Mouse (Mus musculus): ENCODE data around the gene Epop. TPM values are rescaled to one million over a fixed set of nuclear protein-coding genes. Genes with fewer than 3 reads are reported as not detected.

Gene Epop
- polyA plus RNA-seq, 1 experiment from 2014 or later = 5.7 TPM

GRCm38 (mm10) chr11:97663528-97664338 is 34.2 kb upstream of the Epop start:
- peaks cover 4% of the 10 kb centered on the region; the same call in 1 of the 2 replicates for H3K36me3 ChIP-seq (ENCODE audit: control insufficient read depth, insufficient read depth, low read length)
- peak overlapping the region; percentile 93 for H3K4me3 ChIP-seq (ENCODE audit: low read depth, low read length)
- DNase-seq (ENCODE audit: low spot score) = peak; percentile 52
- peaks cover 18% of the 10 kb centered on the region for H3K27me3 ChIP-seq (ENCODE audit: control insufficient read depth, insufficient read depth, low read length)
- no peaks in the 10 kb centered on the region for H3K9me3 ChIP-seq (ENCODE audit: control insufficient read depth, low read length)
- under 1% methylated on average over 28 of the region's 57 CpGs for WGBS
- peak overlapping the region; percentile 90 for H3K27ac ChIP-seq (ENCODE audit: low read depth, low read length)
- peak overlapping the region; percentile 91 for H3K4me2 ChIP-seq (replicated peaks; ENCODE audit: low read depth, low read length)
- peak; percentile 55 for ATAC-seq (ENCODE audit: low FRiP score)
- peak overlapping the region; percentile 89 for H3K9ac ChIP-seq (ENCODE audit: low read depth, low read length)
- peaks cover 17% of the 10 kb centered on the region for H3K4me1 ChIP-seq (replicated peaks; ENCODE audit: control insufficient read depth, insufficient read depth, low read length)

- H3K4me2 ChIP-seq (replicated peaks; ENCODE audit: low read depth, low read length) = peak within 1 kb of the TSS; percentile 91
- peaks cover 17% of the 10 kb centered on the region for H3K4me1 ChIP-seq (replicated peaks; ENCODE audit: control insufficient read depth, insufficient read depth, low read length)
- ATAC-seq (ENCODE audit: low FRiP score) (peak; percentile 58; the same call in 1 of the 2 replicates), DNase-seq (ENCODE audit: low spot score) (peak; percentile 88)
- peaks cover 18% of the 10 kb centered on the region for H3K27me3 ChIP-seq (ENCODE audit: control insufficient read depth, insufficient read depth, low read length)
- peak within 1 kb of the TSS; percentile 93 for H3K4me3 ChIP-seq (ENCODE audit: low read depth, low read length)
- H3K9me3 ChIP-seq (ENCODE audit: control insufficient read depth, low read length) = no peaks in the 10 kb centered on the region
- peaks cover 4% of the 10 kb centered on the region; the same call in 1 of the 2 replicates for H3K36me3 ChIP-seq (ENCODE audit: control insufficient read depth, insufficient read depth, low read length)
- H3K9ac ChIP-seq (ENCODE audit: low read depth, low read length) = peak within 1 kb of the TSS; percentile 89
- WGBS = 1% methylated on average over 20 of the region's 76 CpGs
- peak within 1 kb of the TSS; percentile 90 for H3K27ac ChIP-seq (ENCODE audit: low read depth, low read length)
Observed at GRCm38 (mm10) chr11:97662893-97663527, 33.5 kb upstream of the Epop start, which contains the start of gene Mllt6. Gene Mllt6 (plus strand): TSS chr11:97663414.

GRCm38 (mm10) chr11:97662207-97662892 is 32.8 kb upstream of the Epop start:
- ATAC-seq (ENCODE audit: low FRiP score) (no peak), DNase-seq (ENCODE audit: low spot score) (peak; percentile 43)
- Histone ChIP-seq H3K4me1 (replicated peaks; ENCODE audit: control insufficient read depth, insufficient read depth, low read length) (peaks cover 17% of the 10 kb centered on the region), H3K27me3 (ENCODE audit: control insufficient read depth, insufficient read depth, low read length) (peaks cover 18% of the 10 kb centered on the region), H3K4me3 (ENCODE audit: low read depth, low read length) (peak overlapping the region; percentile 93), H3K27ac (ENCODE audit: low read depth, low read length) (no peak overlapping the region), H3K4me2 (replicated peaks; ENCODE audit: low read depth, low read length) (peak overlapping the region; percentile 91), H3K9me3 (ENCODE audit: control insufficient read depth, low read length) (no peaks in the 10 kb centered on the region), H3K36me3 (ENCODE audit: control insufficient read depth, insufficient read depth, low read length) (peaks cover 4% of the 10 kb centered on the region; the same call in 1 of the 2 replicates), H3K9ac (ENCODE audit: low read depth, low read length) (peak overlapping the region; percentile 89; the same call in 1 of the 2 replicates)
- WGBS = under 1% methylated on average over 21 of the region's 21 CpGs

- Histone ChIP-seq H3K4me1 (replicated peaks; ENCODE audit: control insufficient read depth, insufficient read depth, low read length) (peaks cover 17% of the 10 kb centered on the region), H3K9ac (ENCODE audit: low read depth, low read length) (no peak overlapping the region), H3K27ac (ENCODE audit: low read depth, low read length) (no peak overlapping the region), H3K4me2 (replicated peaks; ENCODE audit: low read depth, low read length) (peak overlapping the region; percentile 91), H3K36me3 (ENCODE audit: control insufficient read depth, insufficient read depth, low read length) (no peaks in the 10 kb centered on the region), H3K4me3 (ENCODE audit: low read depth, low read length) (peak overlapping the region; percentile 93), H3K27me3 (ENCODE audit: control insufficient read depth, insufficient read depth, low read length) (peaks cover 18% of the 10 kb centered on the region), H3K9me3 (ENCODE audit: control insufficient read depth, low read length) (no peaks in the 10 kb centered on the region)
- DNase-seq (ENCODE audit: low spot score) (peak; percentile 47), ATAC-seq (ENCODE audit: low FRiP score) (no peak)
- under 1% methylated on average over 18 of the region's 20 CpGs for WGBS
Observed at GRCm38 (mm10) chr11:97661648-97662133, 32.2 kb upstream of the Epop start.

GRCm38 (mm10) chr11:97660734-97661647 is 31.5 kb upstream of the Epop start:
- H3K9ac ChIP-seq (ENCODE audit: low read depth, low read length) = peak overlapping the region; percentile 69
- H3K4me2 ChIP-seq (replicated peaks; ENCODE audit: low read depth, low read length) = peak overlapping the region; percentile 91
- H3K36me3 ChIP-seq (ENCODE audit: control insufficient read depth, insufficient read depth, low read length) = no peaks in the 10 kb centered on the region
- no peaks in the 10 kb centered on the region for H3K9me3 ChIP-seq (ENCODE audit: control insufficient read depth, low read length)
- 2% methylated on average over 27 of the region's 27 CpGs for WGBS
- peaks cover 18% of the 10 kb centered on the region for H3K27me3 ChIP-seq (ENCODE audit: control insufficient read depth, insufficient read depth, low read length)
- peaks cover 17% of the 10 kb centered on the region for H3K4me1 ChIP-seq (replicated peaks; ENCODE audit: control insufficient read depth, insufficient read depth, low read length)
- no peak for ATAC-seq (ENCODE audit: low FRiP score)
- no peak overlapping the region for H3K27ac ChIP-seq (ENCODE audit: low read depth, low read length)
- DNase-seq (ENCODE audit: low spot score) = peak; percentile 37
- H3K4me3 ChIP-seq (ENCODE audit: low read depth, low read length) = peak overlapping the region; percentile 93

- ATAC-seq (ENCODE audit: low FRiP score) (peak; percentile 78), DNase-seq (ENCODE audit: low spot score) (peak; percentile 81)
- WGBS = under 1% methylated on average over 61 of the region's 78 CpGs
- H3K27ac ChIP-seq (ENCODE audit: low read depth, low read length) = peak overlapping the region; percentile 19; the same call in 1 of the 2 replicates
- no peaks in the 10 kb centered on the region for H3K36me3 ChIP-seq (ENCODE audit: control insufficient read depth, insufficient read depth, low read length)
- H3K9ac ChIP-seq (ENCODE audit: low read depth, low read length) = peak overlapping the region; percentile 69
- H3K27me3 ChIP-seq (ENCODE audit: control insufficient read depth, insufficient read depth, low read length) = peaks cover 18% of the 10 kb centered on the region
- peak overlapping the region; percentile 59 for H3K4me3 ChIP-seq (ENCODE audit: low read depth, low read length)
- peak overlapping the region; percentile 86 for H3K4me2 ChIP-seq (replicated peaks; ENCODE audit: low read depth, low read length)
- peaks cover 17% of the 10 kb centered on the region for H3K4me1 ChIP-seq (replicated peaks; ENCODE audit: control insufficient read depth, insufficient read depth, low read length)
- no peaks in the 10 kb centered on the region for H3K9me3 ChIP-seq (ENCODE audit: control insufficient read depth, low read length)
Observed at GRCm38 (mm10) chr11:97659990-97660714, 30.6 kb upstream of the Epop start.

- peak overlapping the region; percentile 69 for H3K9ac ChIP-seq (ENCODE audit: low read depth, low read length)
- H3K4me3 ChIP-seq (ENCODE audit: low read depth, low read length) = peak overlapping the region; percentile 59
- H3K4me2 ChIP-seq (replicated peaks; ENCODE audit: low read depth, low read length) = peak overlapping the region; percentile 86
- peak overlapping the region; percentile 19; the same call in 1 of the 2 replicates for H3K27ac ChIP-seq (ENCODE audit: low read depth, low read length)
- DNase-seq (ENCODE audit: low spot score) (peak; percentile 26), ATAC-seq (ENCODE audit: low FRiP score) (no peak)
- peaks cover 13% of the 10 kb centered on the region for H3K4me1 ChIP-seq (replicated peaks; ENCODE audit: control insufficient read depth, insufficient read depth, low read length)
- no peaks in the 10 kb centered on the region for H3K9me3 ChIP-seq (ENCODE audit: control insufficient read depth, low read length)
- H3K36me3 ChIP-seq (ENCODE audit: control insufficient read depth, insufficient read depth, low read length) = no peaks in the 10 kb centered on the region
- peaks cover 18% of the 10 kb centered on the region for H3K27me3 ChIP-seq (ENCODE audit: control insufficient read depth, insufficient read depth, low read length)
- WGBS = 9% methylated on average over 13 of the region's 13 CpGs
Observed at GRCm38 (mm10) chr11:97659267-97659989, 29.9 kb upstream of the Epop start.
